Mouse (Mus musculus): ENCODE measurements around the gene Nbea. TPM values are rescaled to one million over a fixed set of nuclear protein-coding genes. Genes with fewer than 3 reads are reported as not detected.
A peak's percentile ranks its signal among the peaks of the same experiment; 100 is the strongest.

Gene Nbea
- total and polyA plus RNA-seq, 2 experiments from 2014 or later = 6.0 to 17.3 TPM

DNA sequence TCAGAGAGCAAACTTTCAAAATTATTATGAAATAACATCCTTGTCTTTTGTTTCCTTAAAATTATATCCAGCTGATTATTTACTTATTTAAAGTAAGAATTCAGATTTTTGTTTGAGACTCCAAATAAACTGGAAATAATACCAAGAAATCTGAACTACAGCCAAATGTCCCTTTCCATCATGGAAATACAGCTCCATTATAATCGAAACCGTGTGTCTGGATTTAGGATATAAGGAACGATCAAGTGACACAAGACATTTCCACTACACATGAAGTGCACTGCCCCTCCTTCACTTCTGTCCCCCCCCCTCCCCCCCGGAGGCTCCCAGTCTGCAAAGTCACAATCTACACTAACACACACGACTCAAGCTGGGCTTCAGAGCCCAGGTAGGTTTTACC is 367.4 kb downstream of the Nbea start:
- no peak overlapping the region for H3K4me2 ChIP-seq (ENCODE audit: low read depth, low read length)
- no peak overlapping the region for H3K9ac ChIP-seq (replicated peaks; ENCODE audit: low read depth, low read length)
- DNase-seq (ENCODE audit: low spot score) = no peak
- H3K27ac ChIP-seq (ENCODE audit: low read depth) = no peak overlapping the region
- peaks cover 8% of the 10 kb centered on the region; the same call in 1 of the 2 replicates for H3K4me1 ChIP-seq (ENCODE audit: control insufficient read depth, insufficient read depth)
- no peaks in the 10 kb centered on the region for H3K9me3 ChIP-seq (replicated peaks; ENCODE audit: control insufficient read depth, low read length)
- no peak for TF ChIP-seq CTCF (IDR thresholded peaks at IDR 0.05; ENCODE audit: low read depth)
- H3K27me3 ChIP-seq (ENCODE audit: control insufficient read depth, insufficient read depth, low read length) = no peaks in the 10 kb centered on the region
- no peaks in the 10 kb centered on the region for H3K36me3 ChIP-seq (replicated peaks; ENCODE audit: control insufficient read depth, insufficient read depth, low read length)
- ATAC-seq (ENCODE audit: insufficient read depth, low read depth) = no peak
- H3K4me3 ChIP-seq (ENCODE audit: low read depth, low read length) = no peak overlapping the region
- WGBS = 67% methylated on average over 5 of the region's 5 CpGs

DNA sequence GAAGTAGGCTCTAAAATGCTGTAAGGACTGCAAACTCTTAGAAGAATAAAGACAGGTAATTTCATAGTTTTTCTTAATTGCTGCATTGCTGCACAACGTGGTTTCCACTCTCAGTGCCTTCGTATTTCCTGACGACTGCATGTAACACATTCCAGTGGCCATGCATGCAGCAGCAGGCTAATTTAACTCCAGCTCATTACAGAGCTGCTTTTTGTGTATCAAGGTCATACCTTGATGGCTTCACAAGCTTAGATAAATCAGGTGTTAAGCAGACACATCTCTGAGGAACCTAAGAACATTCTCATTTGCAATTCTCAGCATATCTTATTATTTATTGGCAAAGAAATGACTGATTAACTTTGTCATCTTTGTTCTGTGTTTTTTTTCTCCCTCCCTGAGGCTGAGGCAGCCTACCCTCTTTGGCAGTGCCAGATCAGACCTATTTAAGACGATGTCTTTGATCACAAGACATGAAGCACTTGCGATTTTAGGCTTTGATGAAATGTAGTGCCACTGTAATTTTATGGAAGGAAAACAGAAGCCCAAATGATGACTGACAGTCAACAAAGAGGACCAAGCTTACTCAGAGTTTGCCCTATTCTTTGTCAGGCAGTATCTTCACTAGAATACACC is 368.4 kb downstream of the Nbea start:
- ATAC-seq (ENCODE audit: insufficient read depth, low read depth) (no peak), DNase-seq (ENCODE audit: low spot score) (no peak)
- 50% methylated on average over 5 of the region's 5 CpGs for WGBS
- no peak overlapping the region for H3K4me2 ChIP-seq (ENCODE audit: low read depth, low read length)
- no peaks in the 10 kb centered on the region for H3K27me3 ChIP-seq (ENCODE audit: control insufficient read depth, insufficient read depth, low read length)
- H3K9ac ChIP-seq (replicated peaks; ENCODE audit: low read depth, low read length) = no peak overlapping the region
- no peak overlapping the region for H3K27ac ChIP-seq (ENCODE audit: low read depth)
- H3K9me3 ChIP-seq (replicated peaks; ENCODE audit: control insufficient read depth, low read length) = no peaks in the 10 kb centered on the region
- H3K4me3 ChIP-seq (ENCODE audit: low read depth, low read length) = no peak overlapping the region
- H3K36me3 ChIP-seq (replicated peaks; ENCODE audit: control insufficient read depth, insufficient read depth, low read length) = no peaks in the 10 kb centered on the region
- TF ChIP-seq CTCF (IDR thresholded peaks at IDR 0.05; ENCODE audit: low read depth) (no peak), EP300 (IDR thresholded peaks at IDR 0.05; ENCODE audit: low read depth) (no peak)
- peaks cover 8% of the 10 kb centered on the region; the same call in 1 of the 2 replicates for H3K4me1 ChIP-seq (ENCODE audit: control insufficient read depth, insufficient read depth)

DNA sequence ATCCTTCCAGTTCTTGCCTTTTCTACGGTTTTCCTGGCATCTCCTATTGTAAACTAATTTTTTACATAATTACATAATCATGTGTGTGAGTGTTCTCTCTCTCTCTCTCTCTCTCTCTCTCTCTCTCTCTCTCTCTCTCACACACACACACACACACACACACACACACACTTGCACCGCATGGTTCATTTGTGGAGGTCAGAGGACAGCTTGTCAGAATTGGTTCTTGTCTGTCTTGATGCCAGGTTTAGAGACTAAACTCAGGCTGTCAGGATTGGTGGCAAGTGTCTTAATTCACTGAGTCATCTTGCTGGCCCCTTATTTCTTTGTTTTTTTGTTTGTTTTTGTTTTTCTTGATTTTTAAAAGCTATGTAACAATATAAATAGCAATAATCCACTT is 388.7 kb downstream of the Nbea start:
- H3K27me3 ChIP-seq (ENCODE audit: control insufficient read depth, insufficient read depth, low read length) = no peaks in the 10 kb centered on the region
- no peak overlapping the region for H3K9ac ChIP-seq (replicated peaks; ENCODE audit: low read depth, low read length)
- no peak overlapping the region for H3K4me2 ChIP-seq (ENCODE audit: low read depth, low read length)
- no peak for TF ChIP-seq EP300 (IDR thresholded peaks at IDR 0.05; ENCODE audit: low read depth)
- TF ChIP-seq CTCF (IDR thresholded peaks at IDR 0.05; ENCODE audit: low read depth) = no peak
- DNase-seq (ENCODE audit: low spot score) = no peak
- WGBS = 77% methylated on average over 2 of the region's 2 CpGs
- H3K4me3 ChIP-seq (ENCODE audit: low read depth, low read length) = no peak overlapping the region
- 0 out of 2 replicates have a peak, but pooled peaks cover 3% of the 10 kb centered on the region for H3K4me1 ChIP-seq (ENCODE audit: control insufficient read depth, insufficient read depth)
- no peaks in the 10 kb centered on the region for H3K9me3 ChIP-seq (replicated peaks; ENCODE audit: control insufficient read depth, low read length)
- no peak for ATAC-seq (ENCODE audit: insufficient read depth, low read depth)
- peak overlapping the region; percentile 84 for H3K27ac ChIP-seq (ENCODE audit: low read depth)
- H3K36me3 ChIP-seq (replicated peaks; ENCODE audit: control insufficient read depth, insufficient read depth, low read length) = no peaks in the 10 kb centered on the region

DNA sequence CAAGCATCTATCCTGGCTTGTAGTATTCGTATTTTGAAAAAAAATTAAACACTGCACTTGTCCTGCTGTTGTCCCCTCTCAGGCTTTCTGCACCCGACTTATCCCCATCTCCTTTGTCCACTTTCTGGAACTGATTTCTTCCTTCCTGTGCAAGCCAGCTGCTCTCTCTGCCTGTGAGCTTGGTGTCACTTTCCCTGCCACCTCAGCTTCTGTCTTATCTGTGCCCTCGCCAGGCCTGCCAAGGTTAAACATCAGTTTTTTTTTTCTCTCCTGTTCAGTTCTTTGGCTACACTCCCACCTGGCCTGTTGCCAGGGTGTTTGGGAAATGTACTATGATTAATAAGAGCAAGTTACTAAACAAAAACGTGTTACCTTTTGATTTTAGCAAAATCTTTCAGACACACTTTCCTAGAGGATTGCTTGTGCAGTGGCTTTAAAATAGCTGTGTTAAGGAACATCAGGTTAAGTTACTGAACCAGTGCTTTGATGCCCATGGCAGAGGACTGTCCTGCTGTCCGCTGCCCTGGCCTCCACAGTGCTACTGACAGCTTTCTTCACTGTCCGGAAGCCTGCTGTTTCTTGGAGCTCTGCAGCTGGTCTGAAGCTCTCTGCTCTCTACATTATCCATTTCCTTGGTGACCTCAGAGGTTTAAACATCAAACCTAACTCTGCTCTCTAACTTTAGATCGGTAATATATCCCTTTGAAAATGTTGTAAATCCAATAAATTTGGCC is 389.5 kb downstream of the Nbea start:
- H3K27me3 ChIP-seq (ENCODE audit: control insufficient read depth, insufficient read depth, low read length) = no peaks in the 10 kb centered on the region
- H3K9ac ChIP-seq (replicated peaks; ENCODE audit: low read depth, low read length) = no peak overlapping the region
- H3K4me2 ChIP-seq (ENCODE audit: low read depth, low read length) = no peak overlapping the region
- H3K9me3 ChIP-seq (replicated peaks; ENCODE audit: control insufficient read depth, low read length) = no peaks in the 10 kb centered on the region
- WGBS = 13% methylated on average over 7 of the region's 7 CpGs
- peak overlapping the region; percentile 84 for H3K27ac ChIP-seq (ENCODE audit: low read depth)
- H3K4me3 ChIP-seq (ENCODE audit: low read depth, low read length) = no peak overlapping the region
- TF ChIP-seq CTCF (IDR thresholded peaks at IDR 0.05; ENCODE audit: low read depth) = no peak
- TF ChIP-seq EP300 (IDR thresholded peaks at IDR 0.05; ENCODE audit: low read depth) = no peak
- no peaks in the 10 kb centered on the region for H3K36me3 ChIP-seq (replicated peaks; ENCODE audit: control insufficient read depth, insufficient read depth, low read length)
- H3K4me1 ChIP-seq (ENCODE audit: control insufficient read depth, insufficient read depth) = 0 out of 2 replicates have a peak, but pooled peaks cover 3% of the 10 kb centered on the region
- DNase-seq (ENCODE audit: low spot score) = peak; percentile 86
- ATAC-seq (ENCODE audit: insufficient read depth, low read depth) = peak; percentile 90

DNA sequence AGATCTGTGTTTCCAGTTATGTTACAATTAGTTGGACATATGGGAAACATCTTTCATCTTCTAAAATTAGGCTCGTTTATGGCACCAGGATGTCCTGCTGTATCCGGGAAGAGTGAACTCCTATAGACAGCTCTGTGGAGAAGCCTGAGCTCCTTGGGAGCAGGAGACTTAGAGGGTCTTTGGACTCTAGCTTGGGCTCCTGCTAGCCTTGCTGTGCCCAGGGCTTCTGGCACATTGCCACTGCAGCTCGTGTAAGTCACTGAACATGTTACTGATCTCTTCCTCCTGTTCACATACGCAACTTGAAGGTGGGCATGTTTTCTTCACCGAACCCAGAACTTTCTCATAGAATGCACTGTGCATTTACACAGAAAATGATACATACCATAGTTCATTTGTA is 391.2 kb downstream of the Nbea start:
- 64% methylated on average over 5 of the region's 5 CpGs for WGBS
- H3K4me2 ChIP-seq (ENCODE audit: low read depth, low read length) = no peak overlapping the region
- TF ChIP-seq CTCF (IDR thresholded peaks at IDR 0.05; ENCODE audit: low read depth) = no peak
- no peak for TF ChIP-seq EP300 (IDR thresholded peaks at IDR 0.05; ENCODE audit: low read depth)
- DNase-seq (ENCODE audit: low spot score) = no peak
- 0 out of 2 replicates have a peak, but pooled peaks cover under 1% of the 10 kb centered on the region for H3K27me3 ChIP-seq (ENCODE audit: control insufficient read depth, insufficient read depth, low read length)
- H3K9me3 ChIP-seq (replicated peaks; ENCODE audit: control insufficient read depth, low read length) = no peaks in the 10 kb centered on the region
- no peak overlapping the region for H3K4me3 ChIP-seq (ENCODE audit: low read depth, low read length)
- no peak overlapping the region for H3K27ac ChIP-seq (ENCODE audit: low read depth)
- no peaks in the 10 kb centered on the region for H3K36me3 ChIP-seq (replicated peaks; ENCODE audit: control insufficient read depth, insufficient read depth, low read length)
- ATAC-seq (ENCODE audit: insufficient read depth, low read depth) = no peak
- H3K9ac ChIP-seq (replicated peaks; ENCODE audit: low read depth, low read length) = no peak overlapping the region
- 0 out of 2 replicates have a peak, but pooled peaks cover 3% of the 10 kb centered on the region for H3K4me1 ChIP-seq (ENCODE audit: control insufficient read depth, insufficient read depth)

Data from heart, postnatal 0 days (tissue).